Mouse (Mus musculus) heart, postnatal 0 days (tissue): ENCODE measurements around the gene Gprc5a. TPM values are rescaled to one million over a fixed set of nuclear protein-coding genes. Genes with fewer than 3 reads are reported as not detected.

ENCODE experiments used
- ATAC-seq: fragments of 200-750 bp; cut with Nextera tagmentation; 2 replicates; pipeline ENCODE4 v1.8.0; 2017; ENCODE audit warnings: low read depth, moderate number of reproducible peaks, moderate library complexity; ENCODE audit not compliant: insufficient read depth
- DNase-seq: peaks from one replicate; pipeline ENCODE4 v3.0.0-alpha.2; 2016; ENCODE audit warnings: low spot score
- H3K27ac ChIP-seq: fragments of 300-500 bp; sonication (generic); 2 replicates; pipeline ENCODE4 v1.5.1; 2014; ENCODE audit warnings: low read depth, mild to moderate bottlenecking
- H3K27me3 ChIP-seq: fragments of 300-500 bp; sonication (generic); 2 replicates; pipeline ENCODE4 v1.6.1; 2014; ENCODE audit warnings: low read length, mixed read lengths; ENCODE audit not compliant: control insufficient read depth, insufficient read depth
- H3K36me3 ChIP-seq: fragments of 300-500 bp; sonication (generic); replicated peaks from 2 replicates; pipeline ENCODE4 v1.6.1; 2014; ENCODE audit warnings: low read length, mixed read lengths; ENCODE audit not compliant: control insufficient read depth, insufficient read depth
- H3K4me1 ChIP-seq: fragments of 300-500 bp; sonication (generic); 2 replicates; pipeline ENCODE4 v1.6.1; 2014; ENCODE audit warnings: antibody characterized with exemption; ENCODE audit not compliant: control insufficient read depth, insufficient read depth
- H3K4me2 ChIP-seq: fragments of 300-500 bp; sonication (generic); 2 replicates; pipeline ENCODE4 v1.6.1; 2014; ENCODE audit warnings: low read depth, mild to moderate bottlenecking, low read length, moderate library complexity
- H3K4me3 ChIP-seq: fragments of 300-500 bp; sonication (generic); 2 replicates; pipeline ENCODE4 v1.5.1; 2014; ENCODE audit warnings: low read depth, low read length
- H3K9ac ChIP-seq: fragments of 300-500 bp; sonication (generic); replicated peaks from 2 replicates; pipeline ENCODE4 v1.6.1; 2014; ENCODE audit warnings: low read depth, low read length, mixed read lengths
- H3K9me3 ChIP-seq: fragments of 300-500 bp; sonication (generic); replicated peaks from 2 replicates; pipeline ENCODE4 v1.6.1; 2016; ENCODE audit warnings: low read length; ENCODE audit not compliant: control insufficient read depth
- CTCF ChIP-seq: IDR thresholded peaks from 2 replicates; pipeline ENCODE4 v1.5.1; 2016; ENCODE audit warnings: antibody characterized with exemption, control low read depth, low read depth
- EP300 ChIP-seq: IDR thresholded peaks from 2 replicates; pipeline ENCODE4 v1.6.1; 2016; ENCODE audit warnings: antibody characterized with exemption, low read depth
- WGBS: fragments of 180-500 bp; shearing (Covaris S2); extraction: QIAGEN DNeasy Blood & Tissue Kit; methylation state at CpG from one replicate; pipeline ENCODE4 v1.1.7; 2014; 5-methylcytosine and 5-hydroxymethylcytosine counted together
- polyA plus RNA-seq: library from polyadenylated mRNA; unstranded; fragments of >200 nt; fragmentation: Nextera tagmentation; extraction: Ambion mirVana; gene quantifications from 2 replicates; pipeline ENCODE4 v1.2.1, GENCODE M21; 2015
- total RNA-seq: library from RNA; depleted of rRNA; stranded (reverse); fragments of >200 nt; gene quantifications from 2 replicates; pipeline ENCODE4 v1.2.3, GENCODE M21; 2014; ENCODE audit warnings: low replicate concordance

Gene Gprc5a
- total and polyA plus RNA-seq, 2 experiments from 2014 or later, result 2.3 TPM; not detected in 1

DNA sequence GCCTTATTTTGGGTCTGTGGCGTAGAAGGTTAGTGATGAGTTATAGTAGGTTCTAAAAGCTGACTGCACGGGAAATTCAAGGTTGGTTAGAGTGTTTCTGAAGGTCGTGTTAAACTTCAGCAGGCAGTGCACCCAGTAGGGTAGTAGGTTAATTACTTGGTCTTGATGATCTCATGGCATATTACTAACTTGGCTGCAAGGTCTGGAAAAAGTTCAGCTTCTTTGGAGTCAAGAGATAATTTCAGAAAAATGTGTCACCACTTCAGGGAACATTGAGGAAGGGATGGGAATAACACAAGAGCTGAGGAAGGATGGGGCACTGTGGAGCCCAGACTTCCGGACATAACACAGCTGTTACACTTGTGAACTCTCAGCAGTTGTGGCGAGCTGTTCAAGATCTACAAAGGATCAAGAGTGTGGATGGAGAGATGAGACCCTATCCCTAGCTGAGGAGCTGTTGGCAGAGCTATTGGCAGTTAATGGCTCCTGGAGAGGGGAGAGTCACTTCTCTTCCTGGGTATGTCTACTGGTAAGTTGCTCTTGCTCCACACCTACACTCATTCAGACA is 37.4 kb downstream of the Gprc5a start:
- no peak overlapping the region for H3K9ac ChIP-seq
- TF ChIP-seq CTCF, result no peak
- no peak for TF ChIP-seq EP300
- H3K4me2 ChIP-seq, result no peak overlapping the region
- no peaks in the 10 kb centered on the region for H3K27me3 ChIP-seq
- DNase-seq, result no peak
- H3K9me3 ChIP-seq, result no peaks in the 10 kb centered on the region
- no peak overlapping the region for H3K27ac ChIP-seq
- H3K36me3 ChIP-seq, result no peaks in the 10 kb centered on the region
- WGBS, result 52% methylated on average over 5 of the region's 5 CpGs
- no peak overlapping the region for H3K4me3 ChIP-seq
- no peaks in the 10 kb centered on the region for H3K4me1 ChIP-seq
- ATAC-seq, result no peak

DNA sequence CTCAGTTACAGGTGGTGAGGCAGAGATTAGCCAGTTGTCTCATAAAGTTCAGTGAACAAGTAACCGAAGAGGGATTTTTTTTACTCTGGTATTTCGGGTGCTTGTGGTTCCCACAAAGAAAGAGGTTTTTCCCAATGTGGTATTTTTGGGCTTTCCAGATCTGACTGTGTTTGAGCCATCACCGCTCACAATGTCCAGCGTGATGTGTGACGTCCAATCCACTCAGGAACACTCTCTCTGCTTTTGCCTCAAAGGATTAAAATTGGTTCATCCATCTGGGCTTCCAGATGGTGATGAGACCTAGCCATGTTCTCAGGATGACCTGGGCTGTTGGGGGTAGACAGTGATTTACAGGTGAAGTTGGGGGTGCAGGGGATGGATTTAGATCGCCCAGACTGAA is 41.6 kb downstream of the Gprc5a start:
- no peak overlapping the region for H3K4me2 ChIP-seq
- H3K27ac ChIP-seq, result no peak overlapping the region
- H3K9me3 ChIP-seq, result no peaks in the 10 kb centered on the region
- no peaks in the 10 kb centered on the region for H3K4me1 ChIP-seq
- H3K36me3 ChIP-seq, result no peaks in the 10 kb centered on the region
- H3K9ac ChIP-seq, result no peak overlapping the region
- DNase-seq (no peak), ATAC-seq (no peak)
- TF ChIP-seq CTCF (no peak), EP300 (no peak)
- H3K27me3 ChIP-seq, result no peaks in the 10 kb centered on the region
- 83% methylated on average over 6 of the region's 6 CpGs for WGBS
- no peak overlapping the region for H3K4me3 ChIP-seq

DNA sequence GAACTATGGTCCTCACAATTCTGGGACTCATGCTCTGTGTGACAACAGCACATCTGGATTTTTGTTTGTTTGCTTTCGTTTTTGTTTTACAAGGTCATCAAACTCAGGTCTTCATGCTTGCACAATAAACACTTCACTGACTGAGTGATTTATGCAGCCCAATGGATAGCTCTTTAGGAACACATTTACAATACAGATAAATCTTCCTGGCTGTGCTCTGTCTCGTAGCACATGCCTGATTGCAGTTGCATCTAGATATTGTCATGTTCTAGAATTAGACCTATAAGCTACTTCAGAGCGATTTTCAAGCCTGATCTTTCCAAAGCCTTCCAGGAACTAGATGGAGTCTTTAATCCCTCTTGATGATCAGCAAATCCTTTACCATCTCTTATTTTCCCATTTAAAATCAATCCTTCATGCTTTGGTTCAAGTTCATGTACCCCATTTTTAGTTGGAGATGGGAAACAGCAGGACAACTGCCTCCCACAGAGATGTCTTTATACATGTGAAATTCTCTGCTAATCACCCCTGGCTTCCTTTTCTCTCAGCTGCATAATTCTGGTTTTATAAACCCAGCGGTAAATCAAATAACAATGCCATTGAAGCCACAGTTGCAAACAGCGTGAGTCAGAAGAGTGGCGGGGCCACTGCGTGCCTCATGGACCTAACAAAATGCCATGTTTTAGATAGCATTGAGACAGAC is 47.1 kb downstream of the Gprc5a start:
- ATAC-seq (no peak), DNase-seq (no peak)
- TF ChIP-seq CTCF (no peak), EP300 (no peak)
- Histone ChIP-seq H3K27ac (no peak overlapping the region), H3K4me1 (no peaks in the 10 kb centered on the region), H3K27me3 (no peaks in the 10 kb centered on the region), H3K36me3 (no peaks in the 10 kb centered on the region), H3K4me3 (no peak overlapping the region), H3K9ac (no peak overlapping the region), H3K9me3 (no peaks in the 10 kb centered on the region), H3K4me2 (no peak overlapping the region)
- 34% methylated on average over 7 of the region's 7 CpGs for WGBS

GRCm38 (mm10) chr6:135113114-135113436 is 47.6 kb downstream of the Gprc5a start:
- Histone ChIP-seq H3K4me2 (no peak overlapping the region), H3K4me3 (no peak overlapping the region), H3K9me3 (no peaks in the 10 kb centered on the region), H3K27me3 (no peaks in the 10 kb centered on the region), H3K27ac (no peak overlapping the region), H3K9ac (no peak overlapping the region), H3K36me3 (no peaks in the 10 kb centered on the region), H3K4me1 (no peaks in the 10 kb centered on the region)
- WGBS, result 32% methylated on average over 6 of the region's 6 CpGs
- DNase-seq (no peak), ATAC-seq (no peak)
- TF ChIP-seq CTCF (no peak), EP300 (no peak)

- Histone ChIP-seq H3K27ac (no peak overlapping the region), H3K36me3 (no peaks in the 10 kb centered on the region), H3K4me2 (no peak overlapping the region), H3K9me3 (no peaks in the 10 kb centered on the region), H3K4me1 (no peaks in the 10 kb centered on the region), H3K27me3 (no peaks in the 10 kb centered on the region), H3K4me3 (no peak overlapping the region), H3K9ac (no peak overlapping the region)
- DNase-seq (no peak), ATAC-seq (no peak)
- 86% methylated on average over 8 of the region's 8 CpGs for WGBS
- TF ChIP-seq EP300 (no peak), CTCF (no peak)
Observed at GRCm38 (mm10) chr6:135116479-135116878, 51.0 kb downstream of the Gprc5a start.

DNA sequence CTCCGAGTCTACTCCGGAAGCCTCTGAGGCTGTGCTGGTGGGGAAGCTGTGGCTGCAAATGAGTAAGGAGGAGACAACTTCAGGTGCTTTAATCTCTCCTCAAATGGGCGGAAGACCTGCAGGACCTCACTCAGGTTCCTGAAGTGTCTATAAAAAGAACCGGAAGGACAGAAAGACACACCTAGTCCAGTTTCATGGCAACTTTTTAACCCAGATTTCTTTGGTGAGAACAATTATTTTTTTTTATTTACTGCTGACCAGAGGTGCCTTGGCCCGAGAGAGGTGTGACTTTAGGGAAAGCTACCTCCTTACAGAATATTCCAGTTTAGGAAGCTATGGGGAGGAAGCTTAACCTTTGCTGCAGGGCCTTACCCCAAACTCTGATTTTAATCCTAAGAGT is 52.7 kb downstream of the Gprc5a start, which contains the start of gene Gprc5d:
Gene Gprc5d (minus strand): TSS at position 101 of the 400 bp plus-strand sequence.
- Histone ChIP-seq H3K36me3 (no peaks in the 10 kb centered on the region), H3K4me1 (no peaks in the 10 kb centered on the region), H3K9ac (no peak within 1 kb of the TSS), H3K9me3 (no peaks in the 10 kb centered on the region), H3K27ac (no peak within 1 kb of the TSS), H3K4me3 (no peak within 1 kb of the TSS), H3K4me2 (no peak within 1 kb of the TSS), H3K27me3 (no peaks in the 10 kb centered on the region)
- DNase-seq, result no peak
- WGBS, result 82% methylated on average over 5 of the region's 5 CpGs
- TF ChIP-seq CTCF (no peak), EP300 (no peak)
- no peak for ATAC-seq
